Mouse (Mus musculus): ENCODE measurements around the gene Dlec1. TPM values are rescaled to one million over a fixed set of nuclear protein-coding genes. Genes with fewer than 3 reads are reported as not detected.
A peak's percentile ranks its signal among the peaks of the same experiment; 100 is the strongest.

Gene Dlec1
- polyA plus RNA-seq, 1 experiment from 2014 or later, result 0.55 TPM

- H3K27ac ChIP-seq (replicated peaks in 1 of 2; ENCODE audit: control insufficient read depth in 1 of 2, insufficient read depth in 1 of 2, low read depth in 2 of 2, low read length in 2 of 2), result no peak overlapping the region
- no peaks in the 10 kb centered on the region for H3K36me3 ChIP-seq (ENCODE audit: control insufficient read depth, insufficient read depth, low read length)
- H3K9me3 ChIP-seq (ENCODE audit: control insufficient read depth, low read length), result no peaks in the 10 kb centered on the region
- no peak for ATAC-seq (ENCODE audit: insufficient number of reproducible peaks, insufficient read depth, low FRiP score, low read depth)
- no peaks in the 10 kb centered on the region for H3K27me3 ChIP-seq (ENCODE audit: control insufficient read depth, insufficient read depth, low read length)
- WGBS, result 86% methylated on average over 5 of the region's 5 CpGs
- H3K9ac ChIP-seq (ENCODE audit: low read length), result no peak overlapping the region
- no peak overlapping the region for H3K4me3 ChIP-seq (ENCODE audit: control insufficient read depth in 1 of 2, insufficient read depth in 1 of 2, low read depth in 1 of 2, low read length in 2 of 2)
- no peak overlapping the region for H3K4me2 ChIP-seq (ENCODE audit: low read length)
- peaks cover 36 to 52% of the 10 kb centered on the region in 2 experiments for H3K4me1 ChIP-seq (ENCODE audit: control insufficient read depth in 2 of 2, insufficient read depth in 2 of 2, low read length in 2 of 2)
Observed at GRCm38 (mm10) chr9:119090462-119090861, 11.8 kb upstream of the Dlec1 start.

- no peak overlapping the region for H3K27ac ChIP-seq (replicated peaks in 1 of 2; ENCODE audit: control insufficient read depth in 1 of 2, insufficient read depth in 1 of 2, low read depth in 2 of 2, low read length in 2 of 2)
- 74% methylated on average over 12 of the region's 12 CpGs for WGBS
- H3K9ac ChIP-seq (ENCODE audit: low read length), result no peak overlapping the region
Observed at GRCm38 (mm10) chr9:119091581-119092310, 10.5 kb upstream of the Dlec1 start.

DNA sequence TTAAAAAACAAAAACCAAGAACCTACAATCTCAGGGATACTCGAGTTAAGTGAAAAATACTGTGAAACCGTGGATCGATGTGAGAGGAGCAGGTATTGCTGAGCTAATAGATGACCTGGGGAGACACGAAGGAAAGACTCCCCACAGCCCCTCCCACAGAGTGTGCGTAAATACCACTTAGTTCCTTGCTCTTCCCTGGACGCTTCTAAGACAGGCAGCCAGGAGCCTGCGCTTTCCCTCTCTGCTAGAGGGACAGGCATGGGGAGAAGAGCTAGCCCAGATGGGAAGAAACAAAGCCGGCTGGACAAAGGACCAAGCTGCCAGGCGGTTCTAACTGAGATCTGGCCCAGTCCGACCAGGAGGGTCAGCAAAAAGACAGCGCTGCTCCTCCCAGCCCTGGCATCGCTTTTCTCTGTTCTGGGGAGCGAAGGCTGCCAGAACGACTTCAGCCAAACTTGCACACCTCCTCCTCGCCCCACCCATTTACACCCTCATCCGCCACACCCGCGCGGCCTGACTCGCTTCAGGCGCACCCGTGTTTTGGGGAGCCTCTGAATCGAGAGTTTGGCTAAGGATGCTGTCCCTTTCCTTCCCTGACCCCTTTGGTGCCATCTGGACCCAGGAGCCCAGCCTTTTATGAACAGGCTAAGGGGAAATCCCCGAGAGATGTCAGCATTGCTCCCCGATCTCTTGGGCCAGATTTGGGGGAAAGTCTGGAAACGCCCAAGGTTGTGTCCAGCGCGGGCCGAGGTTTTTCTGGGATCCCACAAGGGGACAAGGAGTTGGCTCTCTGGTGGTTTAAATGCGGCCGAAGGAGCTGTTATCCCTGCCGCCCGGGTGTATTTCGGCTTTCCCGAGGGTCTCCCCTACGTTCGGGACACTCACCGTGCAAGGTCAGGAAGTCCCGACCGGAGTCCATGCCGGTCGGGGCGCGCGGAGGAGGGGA lies 9.5 kb upstream of the Dlec1 start:
- WGBS, result 4% methylated on average over 45 of the region's 45 CpGs
- H3K27ac ChIP-seq (replicated peaks in 1 of 2; ENCODE audit: control insufficient read depth in 1 of 2, insufficient read depth in 1 of 2, low read depth in 2 of 2, low read length in 2 of 2), result peak overlapping the region in 1 of 2 experiments; percentile 70; a peak in 3 of 4 replicates
- H3K27me3 ChIP-seq (ENCODE audit: control insufficient read depth, insufficient read depth, low read length), result no peaks in the 10 kb centered on the region
- H3K9me3 ChIP-seq (ENCODE audit: control insufficient read depth, low read length), result no peaks in the 10 kb centered on the region
- H3K36me3 ChIP-seq (ENCODE audit: control insufficient read depth, insufficient read depth, low read length), result no peaks in the 10 kb centered on the region
- peak overlapping the region; percentile 64 to 72 for H3K4me3 ChIP-seq (ENCODE audit: control insufficient read depth in 1 of 2, insufficient read depth in 1 of 2, low read depth in 1 of 2, low read length in 2 of 2)
- peak overlapping the region; percentile 83 for H3K9ac ChIP-seq (ENCODE audit: low read length)
- peaks cover 24 to 31% of the 10 kb centered on the region in 2 experiments for H3K4me1 ChIP-seq (ENCODE audit: control insufficient read depth in 2 of 2, insufficient read depth in 2 of 2, low read length in 2 of 2)
- H3K4me2 ChIP-seq (ENCODE audit: low read length), result peak overlapping the region; percentile 98
- ATAC-seq (ENCODE audit: insufficient number of reproducible peaks, insufficient read depth, low FRiP score, low read depth), result no peak

More at GRCm38 (mm10) chr9:119091581-119092310, 10.5 kb upstream of the Dlec1 start:
- Histone ChIP-seq H3K4me3 (ENCODE audit: control insufficient read depth in 1 of 2, insufficient read depth in 1 of 2, low read depth in 1 of 2, low read length in 2 of 2) (peak overlapping the region in 1 of 2 experiments; percentile 72; a peak in 1 of 4 replicates), H3K36me3 (ENCODE audit: control insufficient read depth, insufficient read depth, low read length) (no peaks in the 10 kb centered on the region), H3K4me2 (ENCODE audit: low read length) (peak overlapping the region; percentile 98), H3K9me3 (ENCODE audit: control insufficient read depth, low read length) (no peaks in the 10 kb centered on the region), H3K27me3 (ENCODE audit: control insufficient read depth, insufficient read depth, low read length) (no peaks in the 10 kb centered on the region), H3K4me1 (ENCODE audit: control insufficient read depth in 2 of 2, insufficient read depth in 2 of 2, low read length in 2 of 2) (peaks cover 26 to 39% of the 10 kb centered on the region in 2 experiments)
- no peak for ATAC-seq (ENCODE audit: insufficient number of reproducible peaks, insufficient read depth, low FRiP score, low read depth)

DNA sequence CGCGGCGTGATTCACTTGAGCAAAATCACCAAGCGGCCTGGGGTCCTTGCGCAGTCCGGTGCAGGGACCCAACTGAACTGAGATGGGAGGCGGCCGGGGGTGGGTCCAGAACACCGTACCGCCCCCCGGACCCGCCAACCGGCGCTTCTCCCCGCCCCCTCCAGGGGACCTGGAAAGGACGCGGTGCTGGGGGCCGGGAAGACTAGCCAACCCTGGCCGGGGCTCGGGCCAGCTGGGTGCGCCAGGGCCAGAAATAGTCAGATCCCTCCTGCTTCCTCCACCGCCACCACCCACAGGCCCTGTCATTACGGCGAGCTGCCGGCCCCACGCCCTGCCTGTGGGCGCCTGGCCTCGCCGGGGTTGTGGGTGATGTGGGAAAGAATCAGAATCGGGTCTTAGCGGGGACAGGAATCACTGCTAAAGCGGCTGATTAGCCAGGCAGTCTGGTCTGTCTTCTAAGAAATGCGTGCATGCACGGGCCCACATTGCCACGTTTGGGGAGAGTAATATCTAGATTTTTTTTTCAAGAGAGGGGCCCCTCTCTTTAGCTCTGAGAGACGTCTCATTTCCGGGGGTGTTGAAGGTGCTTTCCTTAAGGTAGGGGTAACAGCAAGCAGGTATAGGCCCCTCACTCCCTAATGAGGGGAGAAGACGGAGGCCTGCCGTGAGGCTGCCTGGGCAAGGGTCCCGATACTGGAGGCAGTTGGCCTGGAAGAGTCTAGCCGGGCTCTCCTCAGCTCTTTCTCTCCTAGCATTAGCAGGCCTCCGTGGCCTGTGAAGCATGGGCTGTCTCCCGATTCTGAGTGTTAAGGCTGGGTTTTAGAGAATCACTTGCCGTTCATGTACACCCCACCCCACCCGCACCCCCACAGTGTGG lies 8.6 kb upstream of the Dlec1 start, which contains the start of gene Plcd1:
TSS of gene Plcd1 (minus strand) at position 84 of the 877 bp plus-strand sequence.
- Histone ChIP-seq H3K4me3 (ENCODE audit: control insufficient read depth in 1 of 2, insufficient read depth in 1 of 2, low read depth in 1 of 2, low read length in 2 of 2) (peak within 1 kb of the TSS; percentile 64 to 72), H3K36me3 (ENCODE audit: control insufficient read depth, insufficient read depth, low read length) (no peaks in the 10 kb centered on the region), H3K9ac (ENCODE audit: low read length) (peak within 1 kb of the TSS; percentile 83), H3K27me3 (ENCODE audit: control insufficient read depth, insufficient read depth, low read length) (no peaks in the 10 kb centered on the region), H3K4me2 (ENCODE audit: low read length) (peak within 1 kb of the TSS; percentile 98), H3K9me3 (ENCODE audit: control insufficient read depth, low read length) (no peaks in the 10 kb centered on the region), H3K27ac (replicated peaks in 1 of 2; ENCODE audit: control insufficient read depth in 1 of 2, insufficient read depth in 1 of 2, low read depth in 2 of 2, low read length in 2 of 2) (peak within 1 kb of the TSS; percentile 5 to 70; a peak in 3 of 4 replicates), H3K4me1 (ENCODE audit: control insufficient read depth in 2 of 2, insufficient read depth in 2 of 2, low read length in 2 of 2) (peaks cover 21 to 26% of the 10 kb centered on the region in 2 experiments)
- 8% methylated on average over 45 of the region's 45 CpGs for WGBS
- ATAC-seq (ENCODE audit: insufficient number of reproducible peaks, insufficient read depth, low FRiP score, low read depth), result peak; percentile 92

DNA sequence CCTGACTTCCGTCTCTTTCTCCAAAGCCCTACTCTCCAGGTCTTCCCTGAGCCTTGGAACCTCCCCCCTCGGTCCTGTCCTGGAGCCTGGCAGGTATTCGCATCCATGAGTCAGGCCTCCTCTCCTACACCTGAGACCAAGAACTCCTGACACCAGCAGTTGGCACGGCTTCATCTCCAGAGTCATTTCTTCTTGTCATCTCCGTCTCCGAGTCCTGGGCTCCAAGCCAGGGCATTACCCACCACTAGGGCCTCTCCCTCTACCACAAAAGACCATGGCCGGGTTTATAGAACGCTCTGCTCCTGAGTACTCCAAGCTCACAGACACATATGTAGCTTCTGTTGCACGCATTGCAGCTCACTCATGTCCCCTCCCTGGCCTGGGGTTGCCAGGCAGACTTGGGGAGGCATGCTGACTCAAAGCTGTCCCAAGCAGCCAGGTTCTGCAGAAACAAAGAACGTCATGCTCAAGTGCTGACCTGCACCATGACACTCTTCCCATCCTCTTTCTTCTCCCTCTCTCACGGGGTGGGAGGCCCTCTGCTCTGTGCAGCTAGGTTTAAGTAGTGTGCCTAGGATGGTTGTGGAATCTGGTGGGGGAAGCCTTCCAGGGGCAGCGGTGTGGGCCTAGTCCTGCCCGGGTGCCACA lies 7.7 kb upstream of the Dlec1 start:
- no peak overlapping the region for H3K4me2 ChIP-seq (ENCODE audit: low read length)
- no peak for ATAC-seq (ENCODE audit: insufficient number of reproducible peaks, insufficient read depth, low FRiP score, low read depth)
- H3K9ac ChIP-seq (ENCODE audit: low read length), result no peak overlapping the region
- no peaks in the 10 kb centered on the region for H3K36me3 ChIP-seq (ENCODE audit: control insufficient read depth, insufficient read depth, low read length)
- H3K27ac ChIP-seq (replicated peaks in 1 of 2; ENCODE audit: control insufficient read depth in 1 of 2, insufficient read depth in 1 of 2, low read depth in 2 of 2, low read length in 2 of 2), result peak overlapping the region in 1 of 2 experiments; percentile 70; a peak in 1 of 4 replicates
- no peaks in the 10 kb centered on the region for H3K27me3 ChIP-seq (ENCODE audit: control insufficient read depth, insufficient read depth, low read length)
- H3K9me3 ChIP-seq (ENCODE audit: control insufficient read depth, low read length), result no peaks in the 10 kb centered on the region
- no peak overlapping the region for H3K4me3 ChIP-seq (ENCODE audit: control insufficient read depth in 1 of 2, insufficient read depth in 1 of 2, low read depth in 1 of 2, low read length in 2 of 2)
- H3K4me1 ChIP-seq (ENCODE audit: control insufficient read depth in 2 of 2, insufficient read depth in 2 of 2, low read length in 2 of 2), result peaks cover 21 to 24% of the 10 kb centered on the region in 2 experiments
- WGBS, result 71% methylated on average over 13 of the region's 13 CpGs

GRCm38 (mm10) chr9:119100177-119100898 lies 1.9 kb upstream of the Dlec1 start:
- peaks cover 7 to 10% of the 10 kb centered on the region in 2 experiments; a peak in 3 of 4 replicates for H3K4me1 ChIP-seq (ENCODE audit: control insufficient read depth in 2 of 2, insufficient read depth in 2 of 2, low read length in 2 of 2)
- ATAC-seq (ENCODE audit: insufficient number of reproducible peaks, insufficient read depth, low FRiP score, low read depth), result no peak
- no peak overlapping the region for H3K9ac ChIP-seq (ENCODE audit: low read length)
- peaks cover 12% of the 10 kb centered on the region for H3K27me3 ChIP-seq (ENCODE audit: control insufficient read depth, insufficient read depth, low read length)
- no peak overlapping the region for H3K4me3 ChIP-seq (ENCODE audit: control insufficient read depth in 1 of 2, insufficient read depth in 1 of 2, low read depth in 1 of 2, low read length in 2 of 2)
- H3K27ac ChIP-seq (replicated peaks in 1 of 2; ENCODE audit: control insufficient read depth in 1 of 2, insufficient read depth in 1 of 2, low read depth in 2 of 2, low read length in 2 of 2), result no peak overlapping the region
- no peaks in the 10 kb centered on the region for H3K36me3 ChIP-seq (ENCODE audit: control insufficient read depth, insufficient read depth, low read length)
- no peaks in the 10 kb centered on the region for H3K9me3 ChIP-seq (ENCODE audit: control insufficient read depth, low read length)
- H3K4me2 ChIP-seq (ENCODE audit: low read length), result no peak overlapping the region
- WGBS, result 12% methylated on average over 15 of the region's 15 CpGs
